9 mouse cellular contexts compared by ENCODE assay signal in genomic region chr2:181314080-181314810, GRCm38 (mm10). TPM values are rescaled to one million over a fixed set of nuclear protein-coding genes. Genes with fewer than 3 reads are reported as not detected.
DNase-seq lines count a peak whose midpoint lies in the region; ATAC-seq and TF ChIP-seq lines count a peak whose summit lies in the region.
"Had no signal": no experiment of that assay in that cellular context is flagged by ENCODE, and none has a peak within 500 bp of the region (broad histone marks: within the 10 kb centered on the region; RNA-seq: fewer than 3 reads in every experiment).

Gene Stmn3 (minus strand): TSS chr2:181314500.

- WGBS in thymus, adult 2 months: 13% methylated on average over 21 of the region's 23 CpGs
- WGBS in limb, embryonic 12.5 days: 4% methylated on average over 23 of the region's 23 CpGs
- WGBS in midbrain, postnatal 0 days: 1% methylated on average over 22 of the region's 23 CpGs

- H3K4me2 ChIP-seq in limb, embryonic 12.5 days: peak within 1 kb of the TSS; percentile 42
- peak within 1 kb of the TSS; percentile 85 for H3K4me2 ChIP-seq in midbrain, postnatal 0 days (ENCODE audit: low read depth, low read length, poor library complexity, severe bottlenecking)

- peaks cover 18% of the 10 kb centered on the region; the same call in 1 of the 2 replicates for H3K27me3 ChIP-seq in thymus, adult 2 months (ENCODE audit: control insufficient read depth, insufficient read depth, low read length)
- H3K27me3 ChIP-seq in limb, embryonic 12.5 days: peaks cover 70% of the 10 kb centered on the region
- no peaks in the 10 kb centered on the region for H3K27me3 ChIP-seq in midbrain, postnatal 0 days (ENCODE audit: insufficient read depth, low read length)

- ATAC-seq in limb, embryonic 12.5 days (ENCODE audit: insufficient number of reproducible peaks, insufficient read depth, low FRiP score, low TSS enrichment, low read depth): no peak; the same call in 1 of the 2 replicates
- peak; percentile 87 for ATAC-seq in midbrain, postnatal 0 days (ENCODE audit: low FRiP score)

- no peak within 1 kb of the TSS for H3K27ac ChIP-seq in thymus, adult 2 months (ENCODE audit: control insufficient read depth, insufficient read depth, low read length)
- H3K27ac ChIP-seq in cortical plate, adult 2 months (ENCODE audit: insufficient read depth, low read length): peak within 1 kb of the TSS; percentile 97
- no peak within 1 kb of the TSS for H3K27ac ChIP-seq in limb, embryonic 12.5 days
- peak within 1 kb of the TSS; percentile 98 for H3K27ac ChIP-seq in midbrain, postnatal 0 days (ENCODE audit: low read depth, low read length)

- 0 out of 2 replicates have a peak within 1 kb of the TSS, but pooled peaks have one; percentile 12 for H3K9ac ChIP-seq in limb, embryonic 12.5 days (replicated peaks)
- H3K9ac ChIP-seq in midbrain, postnatal 0 days (replicated peaks; ENCODE audit: low read length, poor library complexity, severe bottlenecking): peak within 1 kb of the TSS; percentile 97

- no peaks in the 10 kb centered on the region for H3K36me3 ChIP-seq in thymus, adult 2 months (ENCODE audit: control insufficient read depth, insufficient read depth, low read length)
- H3K36me3 ChIP-seq in limb, embryonic 12.5 days: no peaks in the 10 kb centered on the region
- H3K36me3 ChIP-seq in midbrain, postnatal 0 days (ENCODE audit: insufficient read depth, low read length): no peaks in the 10 kb centered on the region

- peak; percentile 44 for DNase-seq in thymus, postnatal 4 days
- no peak for DNase-seq in thymus, adult 2 months
- DNase-seq in gastrocnemius, postnatal 4 days (ENCODE audit: low spot score in 2 of 2): peak; percentile 32 to 61
- DNase-seq in kidney, adult 9 months: peak; percentile 16
- peak; percentile 81 for DNase-seq in midbrain, postnatal 0 days (ENCODE audit: low spot score)
- DNase-seq in yolk sac, embryonic 10.5 days (ENCODE audit: low spot score): peak; percentile 67

- H3K4me1 ChIP-seq in thymus, adult 2 months (replicated peaks; ENCODE audit: control insufficient read depth, insufficient read depth, low read length): peaks cover 2% of the 10 kb centered on the region
- H3K4me1 ChIP-seq in cortical plate, adult 2 months (ENCODE audit: control insufficient read depth, insufficient read depth, low read length): no peaks in the 10 kb centered on the region; the same call in 1 of the 2 replicates
- peaks cover 5% of the 10 kb centered on the region; the same call in 1 of the 2 replicates for H3K4me1 ChIP-seq in limb, embryonic 12.5 days (replicated peaks)
- H3K4me1 ChIP-seq in midbrain, postnatal 0 days (ENCODE audit: insufficient read depth, low read length): peaks cover 16% of the 10 kb centered on the region; the same call in 1 of the 2 replicates

- H3K9me3 ChIP-seq in limb, embryonic 12.5 days: no peaks in the 10 kb centered on the region
- H3K9me3 ChIP-seq in midbrain, postnatal 0 days (ENCODE audit: low read length): no peaks in the 10 kb centered on the region

- TF ChIP-seq CTCF in thymus, adult 2 months (IDR thresholded peaks at IDR 0.05; ENCODE audit: borderline replicate concordance, control insufficient read depth, extremely low read depth, insufficient read depth, low read length, poor library complexity): no peak
- no peak for TF ChIP-seq CTCF in cortical plate, adult 2 months (IDR thresholded peaks at IDR 0.05; ENCODE audit: extremely low read depth, insufficient read depth, low read length)
- TF ChIP-seq CTCF in midbrain, postnatal 0 days (IDR thresholded peaks at IDR 0.05): no peak

- H3K4me3 ChIP-seq in thymus, adult 2 months (ENCODE audit: control insufficient read depth, insufficient read depth, low read length): no peak within 1 kb of the TSS
- peak within 1 kb of the TSS; percentile 91 for H3K4me3 ChIP-seq in cortical plate, adult 2 months (ENCODE audit: insufficient read depth, low read length)
- H3K4me3 ChIP-seq in limb, embryonic 12.5 days (replicated peaks): peak within 1 kb of the TSS; percentile 24
- peak within 1 kb of the TSS; percentile 80 for H3K4me3 ChIP-seq in midbrain, postnatal 0 days (ENCODE audit: low read depth, low read length)

- TF ChIP-seq POLR2A in thymus, adult 2 months (IDR thresholded peaks at IDR 0.05; ENCODE audit: control insufficient read depth, extremely low read depth, insufficient read depth, low read length, poor library complexity): no peak
- peak; percentile 53 for TF ChIP-seq POLR2A in cortical plate, adult 2 months (IDR thresholded peaks at IDR 0.05; ENCODE audit: extremely low read depth, insufficient read depth, low read length)

RNA-seq across cellular contexts. Expression of gene Stmn3, which starts in this region (rescaled TPM):
- polyA plus RNA-seq in thymus, adult 2 months (2012; rRNA removed): 0.15 TPM in 1 of 2 replicates, not detected in the other
- 777 and 783 TPM in 2 replicates for polyA plus RNA-seq in cortical plate, adult 2 months (2012; rRNA removed)
- total RNA-seq in gastrocnemius, postnatal 4 days (2021): under 1 TPM; 0.32 to 0.47 TPM
- 0.56 and 5.2 TPM in 2 replicates for polyA plus RNA-seq in limb, embryonic 12.5 days (2016; fragmentation: Nextera tagmentation; extraction: Ambion mirVana)
- total RNA-seq in midbrain, postnatal 0 days (2014; rRNA removed): 1,320 and 1,471 TPM in 2 replicates
- 1,883 and 2,098 TPM in 2 replicates for polyA plus RNA-seq in midbrain, postnatal 0 days (2015; fragmentation: Nextera tagmentation; extraction: Ambion mirVana)
- total RNA-seq: neutrophil, adult 5-6 weeks had no signal

Comparison
In these comparisons a context has a peak if more than half of its experiments do, and no peak if none do; other contexts are left out.
1. RNA of gene Stmn3 (total RNA-seq): 1,320 to 1,471 TPM in midbrain, postnatal 0 days; 0.32 to 0.47 TPM in gastrocnemius, postnatal 4 days; every median in the first group is over 100 times any median in the second.
2. RNA of gene Stmn3 (polyA plus RNA-seq): 1,883 to 2,098 TPM in midbrain, postnatal 0 days and 777 to 783 TPM in cortical plate, adult 2 months; 0.56 to 5.2 TPM in limb, embryonic 12.5 days and 0.15 TPM in thymus, adult 2 months; every median in the first group is over 100 times any median in the second.
3. Peak in DNase-seq in gastrocnemius, postnatal 4 days; RNA of the gene not detected or under 1 TPM.
4. H3K27ac ChIP-seq: peak in cortical plate, adult 2 months (single experiment) and midbrain, postnatal 0 days (single experiment); none in thymus, adult 2 months (single experiment) and limb, embryonic 12.5 days (single experiment).